Mouse (Mus musculus) Muller cell, postnatal 12 days (primary cell): Measurements from ENCODE around the gene Fbh1.
"Not testable (repeated sequence)": the region's sequence is repeated elsewhere in the genome, so short reads cannot be mapped to it uniquely, and the experiment has no call there.

ENCODE experiments used
- DNase-seq: peaks from one replicate; pipeline ENCODE4 v3.0.0-alpha.2; 2015; ENCODE audit errors: inconsistent ontology term

Fbh1 gene

DNA sequence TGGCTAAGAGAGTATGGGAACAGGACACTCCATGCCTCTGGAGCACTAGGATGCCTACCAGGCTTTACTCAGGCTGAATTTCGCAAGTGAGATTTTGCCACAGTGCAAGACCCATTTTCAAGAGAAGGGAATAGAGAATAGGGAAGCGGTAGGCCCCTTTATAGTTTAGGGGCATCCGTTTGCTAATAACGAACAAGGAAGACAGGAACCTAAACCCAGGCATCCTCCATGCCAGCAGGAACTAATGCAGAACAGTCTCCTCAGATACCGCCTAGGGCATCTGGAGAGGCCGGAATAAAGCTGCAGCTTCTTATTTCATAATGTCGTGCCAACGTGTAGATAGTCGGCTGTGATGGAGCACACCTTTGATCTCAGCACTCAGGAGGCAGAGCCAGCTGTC, 54.8 kb downstream of the Fbh1 start:
- no peak for DNase-seq

DNA sequence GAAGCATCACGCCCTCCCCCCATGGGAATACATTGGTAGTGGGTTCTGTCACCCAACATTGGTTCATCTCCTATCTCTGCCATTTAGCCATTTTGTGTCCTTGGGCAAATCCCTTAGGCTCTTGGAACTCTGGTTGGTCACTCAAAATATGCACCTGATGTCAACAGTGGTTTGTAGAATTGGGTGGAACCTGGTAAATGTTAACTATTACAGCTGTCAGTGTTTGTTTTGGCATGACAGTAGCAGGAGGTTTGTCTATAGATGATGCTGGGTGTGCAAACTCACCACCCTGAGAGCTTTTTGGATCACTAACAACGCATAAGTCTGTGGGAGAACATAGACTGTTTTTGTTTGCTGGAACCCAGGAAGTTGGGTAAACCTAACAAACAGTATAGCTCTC, 58.8 kb downstream of the Fbh1 start:
- no peak for DNase-seq

DNA sequence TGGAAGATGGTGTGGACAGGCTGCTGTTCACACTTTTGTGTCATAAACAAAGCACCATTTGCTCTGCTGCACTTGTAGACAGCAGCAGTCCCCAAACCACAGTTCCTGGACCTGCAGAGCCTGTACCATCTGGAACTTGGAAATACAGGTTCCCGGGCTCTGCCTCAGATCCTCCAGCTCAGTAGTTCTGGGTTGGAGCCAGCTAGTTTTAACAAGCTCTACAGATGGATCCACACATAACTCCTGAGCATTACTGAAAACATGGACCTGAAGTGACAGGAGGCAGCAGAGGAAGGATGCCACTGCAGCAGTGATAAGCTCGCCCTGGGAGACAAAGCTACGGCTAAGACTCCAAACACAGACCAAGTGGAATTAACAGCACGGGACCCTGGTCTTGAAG, 62.8 kb downstream of the Fbh1 start:
- no peak for DNase-seq

DNA sequence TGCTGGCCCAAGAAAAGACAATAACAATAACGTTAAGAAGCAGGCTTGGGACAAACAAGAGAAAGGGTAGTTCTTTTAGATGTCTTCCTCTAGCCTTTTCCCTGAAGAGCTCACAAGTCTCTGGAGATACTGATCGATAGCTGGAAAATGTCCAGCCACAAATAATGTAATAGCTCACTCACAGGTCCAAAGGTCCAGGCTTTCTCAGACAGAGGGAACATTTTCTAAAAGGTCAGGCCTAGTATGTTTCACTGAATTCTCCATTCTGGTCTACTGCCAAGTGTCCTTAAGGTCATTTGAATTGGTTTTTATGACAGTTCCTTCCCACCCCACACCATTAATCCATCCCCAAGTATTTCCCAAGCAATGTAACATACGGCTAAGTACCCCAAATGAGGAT, 64.4 kb downstream of the Fbh1 start:
- no peak for DNase-seq

DNA sequence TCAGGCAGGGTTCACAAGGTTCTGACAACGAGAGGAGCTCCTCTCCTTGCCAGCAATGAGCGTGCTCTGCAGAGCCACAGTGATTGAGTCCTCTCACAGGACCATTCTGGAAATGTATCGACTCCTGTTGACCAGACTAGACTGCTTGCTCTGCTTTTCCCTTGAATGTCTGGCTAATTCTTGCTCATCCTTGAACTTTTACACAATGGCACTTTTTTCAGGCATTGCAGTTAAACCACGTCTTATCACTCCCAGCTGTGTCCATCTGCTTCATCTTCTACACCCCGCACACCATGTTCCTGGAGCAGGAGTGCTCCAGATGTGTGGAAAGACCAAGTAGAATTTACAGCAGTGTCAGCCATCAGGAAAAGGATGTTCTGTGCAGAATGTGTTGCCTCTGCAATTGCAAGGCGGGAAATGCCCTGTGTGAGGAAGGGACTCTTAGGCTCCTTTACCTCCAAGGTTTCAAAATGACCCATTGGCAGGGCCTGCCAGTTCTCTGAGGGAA, 64.8 kb downstream of the Fbh1 start:
- DNase-seq: no peak

DNA sequence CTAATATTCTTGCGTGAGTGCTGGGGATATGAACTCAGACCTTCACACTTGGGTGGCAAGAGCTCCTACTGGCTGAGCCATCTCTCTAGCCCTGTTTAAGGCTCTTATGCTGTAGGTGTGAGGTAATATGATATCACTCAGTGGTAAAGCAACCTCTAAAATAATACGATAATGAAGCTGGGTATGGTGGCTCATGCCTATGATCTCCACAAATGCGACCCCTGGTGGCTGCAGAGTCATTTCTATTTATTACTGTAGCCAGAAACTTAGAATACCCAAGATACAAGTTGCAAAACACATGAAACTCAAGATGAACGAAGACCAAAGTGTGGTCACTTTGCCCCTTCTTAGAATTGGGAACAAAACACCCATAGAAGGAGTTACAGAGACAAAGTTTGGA, 67.3 kb downstream of the Fbh1 start:
- DNase-seq: not testable (repeated sequence)

DNA sequence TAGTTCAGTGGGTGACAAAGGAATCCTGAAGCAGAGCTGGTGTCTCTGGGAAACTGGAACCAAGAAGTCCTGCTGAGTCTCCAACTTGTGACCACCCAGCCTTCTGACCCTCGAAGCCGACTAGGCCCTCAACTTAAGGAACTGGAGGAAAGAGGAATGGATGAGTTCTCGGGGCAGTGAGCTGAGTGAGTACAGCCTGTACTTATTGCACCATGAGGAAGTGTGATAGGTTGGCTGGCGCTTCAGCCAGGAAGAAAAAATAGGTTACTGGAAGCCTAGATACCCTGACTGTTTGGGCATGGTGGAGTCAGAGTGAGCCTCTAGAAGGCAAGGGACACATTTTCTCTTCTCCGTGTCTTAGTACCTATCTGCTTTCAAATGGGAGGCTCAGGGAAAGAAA, 68.8 kb downstream of the Fbh1 start:
- no peak for DNase-seq

DNA sequence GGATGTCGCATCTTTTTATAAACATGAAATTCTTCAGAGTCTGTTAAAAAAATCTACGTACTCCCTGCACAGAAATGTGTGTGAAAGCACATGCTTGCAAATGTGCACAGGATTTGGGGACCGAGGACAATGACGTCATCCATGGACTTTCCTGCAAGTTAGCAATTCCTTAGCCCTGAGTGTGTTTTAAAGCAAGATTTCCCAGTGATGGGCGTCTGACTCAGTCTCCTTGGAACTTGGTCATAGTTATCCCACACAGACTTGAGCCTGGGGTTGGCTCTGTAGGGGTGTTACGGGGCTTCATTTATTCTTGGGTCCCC, 70.7 kb downstream of the Fbh1 start:
- peak; percentile 39 for DNase-seq

DNA sequence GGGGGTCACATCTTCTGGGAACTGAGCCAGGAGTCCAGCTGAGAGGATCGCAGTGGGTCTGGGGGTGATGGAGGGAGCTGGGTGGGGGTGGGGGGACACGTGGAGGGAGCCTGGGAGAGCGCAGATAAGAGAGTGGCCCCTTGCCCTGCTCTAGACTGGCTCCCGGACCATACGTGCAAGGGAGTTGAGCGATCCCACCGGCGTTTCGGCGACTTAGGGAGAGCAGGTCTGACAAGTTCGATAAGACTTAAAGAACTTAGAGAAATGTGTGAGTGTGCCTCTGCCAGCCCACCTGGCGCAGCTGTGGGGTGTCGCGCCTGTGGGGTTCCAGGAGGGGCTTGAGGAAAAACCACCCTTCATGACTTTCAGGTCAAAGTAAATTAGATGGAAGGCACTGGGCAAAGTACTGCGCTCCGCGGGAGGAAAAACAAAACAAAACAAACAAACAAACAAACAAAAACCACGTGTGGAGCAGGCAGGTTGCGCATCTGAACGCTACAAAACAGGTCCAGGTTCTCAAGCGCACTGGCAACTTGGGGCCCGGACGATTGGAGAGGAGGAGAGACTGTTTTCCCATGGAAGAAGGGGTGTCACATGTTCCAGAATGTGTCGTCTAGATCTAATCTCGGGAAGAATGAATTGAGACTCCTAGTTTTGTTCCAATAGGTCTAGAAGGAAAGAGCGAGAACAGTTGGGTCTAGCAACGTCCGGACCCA, 71.2 kb downstream of the Fbh1 start:
- DNase-seq: no peak

DNA sequence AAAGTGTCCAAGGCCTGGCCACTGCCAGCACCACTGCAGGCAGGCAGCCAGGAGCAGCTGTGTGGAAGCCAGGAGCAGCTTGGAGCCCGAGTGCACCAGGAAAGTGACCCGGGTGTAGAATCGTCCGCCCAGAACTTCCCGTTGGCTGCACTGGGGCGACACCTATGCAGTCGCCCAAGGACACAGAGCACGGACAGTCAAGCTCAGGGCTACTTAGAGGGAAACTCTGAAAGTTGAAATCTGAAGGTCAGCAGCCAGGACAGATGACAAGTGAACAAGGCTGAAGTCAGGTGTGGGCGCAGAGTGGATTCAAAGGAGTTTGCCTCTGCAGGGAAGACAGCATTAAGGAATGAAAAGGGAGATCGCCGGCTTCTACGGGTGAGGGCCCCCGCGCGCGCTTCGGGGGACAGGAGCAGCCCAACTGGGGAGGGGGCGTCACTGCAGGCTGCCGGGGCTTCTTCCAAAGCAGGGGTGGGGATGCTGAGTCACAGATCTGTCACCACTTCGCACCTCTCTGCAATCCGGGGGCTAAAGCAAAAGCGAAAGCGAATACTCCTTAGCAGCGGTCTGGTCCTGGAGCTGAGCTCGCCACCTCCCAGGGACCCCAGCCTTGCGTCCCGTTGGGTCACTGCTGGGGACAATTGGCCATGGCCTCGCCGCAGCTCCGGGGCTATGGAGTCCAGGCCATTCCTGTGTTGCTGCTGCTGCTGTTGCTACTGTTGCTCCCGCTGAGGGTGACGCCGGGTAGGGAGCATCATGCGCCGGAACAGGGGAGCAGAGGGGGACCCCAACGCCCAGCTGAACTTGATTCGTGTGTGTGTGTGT, 72.0 kb downstream of the Fbh1 start, which contains the start of gene Il15ra:
Gene Il15ra (plus strand): TSS at position 90 of the 825 bp plus-strand sequence.
- DNase-seq: peak; percentile 75

DNA sequence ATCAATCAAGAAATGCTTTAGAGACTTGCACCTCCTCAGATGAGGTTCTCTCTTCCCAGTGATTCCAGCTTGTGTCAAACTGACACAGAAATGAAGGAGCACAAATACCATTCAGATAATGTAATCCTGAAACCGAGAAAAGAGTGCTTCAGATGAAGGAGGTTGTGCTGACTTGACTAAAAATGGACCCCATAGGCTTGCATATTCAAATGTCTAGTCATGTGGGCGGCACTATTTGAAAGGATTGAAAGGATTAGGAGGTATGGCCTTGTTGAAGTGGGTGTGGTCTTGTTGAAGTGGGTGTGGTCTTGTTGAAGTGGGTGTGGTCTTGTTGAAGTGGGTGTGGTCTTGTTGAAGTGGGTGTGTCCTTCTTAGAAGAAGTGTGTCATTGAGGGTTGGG, 77.5 kb downstream of the Fbh1 start:
- no peak for DNase-seq

DNA sequence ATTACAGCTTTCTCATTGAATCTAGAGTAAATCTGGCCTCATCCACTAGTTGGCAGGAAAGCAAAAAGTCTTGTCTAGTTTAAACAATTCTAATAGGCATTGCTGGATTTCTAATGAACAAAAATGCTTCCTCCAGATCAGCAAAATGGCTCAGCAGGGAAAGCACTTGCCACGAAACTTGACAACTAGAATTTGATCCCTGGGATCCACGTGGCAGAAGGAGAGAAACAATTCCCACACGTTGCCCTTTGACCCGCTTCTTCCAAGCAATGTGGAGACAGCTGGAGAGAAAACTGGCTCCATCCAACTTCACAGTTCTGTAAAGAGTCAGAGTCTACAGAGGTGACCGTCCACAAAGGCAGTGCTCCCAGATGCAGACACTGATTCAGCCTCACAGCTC, 78.4 kb downstream of the Fbh1 start:
- DNase-seq: no peak

DNA sequence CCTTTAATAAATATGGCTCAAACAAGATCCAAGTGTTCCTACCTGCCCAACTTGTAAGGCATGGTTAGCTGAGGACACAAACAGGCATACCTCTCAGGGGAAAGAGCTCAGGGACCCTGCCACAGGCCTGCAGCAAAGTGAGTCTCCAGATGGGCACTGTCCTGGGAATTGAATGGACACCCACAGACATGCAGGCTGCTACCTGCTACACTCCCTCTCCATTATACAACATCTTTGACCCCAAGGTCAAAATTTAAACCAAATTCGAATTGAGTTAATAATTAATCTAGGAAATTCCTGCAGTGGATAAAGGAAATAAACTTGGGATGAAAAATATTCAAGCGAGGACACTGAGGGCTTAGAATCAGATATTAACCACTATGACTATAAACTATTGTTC, 81.5 kb downstream of the Fbh1 start:
- DNase-seq: no peak

DNA sequence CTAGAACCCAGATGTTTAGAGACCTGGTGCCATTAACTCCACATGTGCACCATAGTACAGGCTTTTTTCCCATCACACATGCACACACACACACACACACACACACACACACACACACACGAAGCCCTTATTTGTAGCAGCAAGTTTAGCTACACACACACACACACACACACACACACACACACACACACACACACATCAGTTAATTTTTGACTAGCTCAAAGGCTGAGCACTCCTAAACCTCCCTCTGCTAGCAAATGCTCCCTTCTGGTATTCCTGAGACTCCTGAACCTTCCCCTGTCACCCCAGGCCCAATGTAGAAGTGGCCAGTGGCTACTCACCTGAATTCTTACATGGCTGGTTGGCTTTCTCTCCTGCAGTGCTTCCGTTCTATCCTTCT, 83.3 kb downstream of the Fbh1 start:
- no peak for DNase-seq

DNA sequence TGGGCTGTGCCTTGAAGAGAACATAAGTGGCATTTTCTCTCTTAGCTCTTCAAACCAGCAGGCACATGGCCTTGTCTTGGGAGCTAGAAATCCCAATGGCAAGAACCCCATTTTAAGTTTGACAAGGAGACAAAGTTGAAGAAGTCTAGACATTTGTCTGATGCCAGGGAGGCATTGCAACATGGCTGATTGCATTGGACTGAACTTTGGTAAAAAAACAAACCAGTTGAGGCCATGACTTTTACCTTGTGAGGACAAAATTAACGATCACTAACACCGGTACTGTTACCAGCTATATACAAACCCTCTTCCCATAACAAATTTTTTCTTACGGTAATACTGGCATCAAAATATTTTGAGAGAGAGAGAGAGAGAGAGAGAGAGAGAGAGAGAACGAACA, 84.0 kb downstream of the Fbh1 start:
- no peak for DNase-seq
